Mouse (Mus musculus): Measurements from ENCODE around the gene Akap17b.
A peak's percentile ranks its signal among the peaks of the same experiment; 100 is the strongest.

The Akap17b gene

DNA sequence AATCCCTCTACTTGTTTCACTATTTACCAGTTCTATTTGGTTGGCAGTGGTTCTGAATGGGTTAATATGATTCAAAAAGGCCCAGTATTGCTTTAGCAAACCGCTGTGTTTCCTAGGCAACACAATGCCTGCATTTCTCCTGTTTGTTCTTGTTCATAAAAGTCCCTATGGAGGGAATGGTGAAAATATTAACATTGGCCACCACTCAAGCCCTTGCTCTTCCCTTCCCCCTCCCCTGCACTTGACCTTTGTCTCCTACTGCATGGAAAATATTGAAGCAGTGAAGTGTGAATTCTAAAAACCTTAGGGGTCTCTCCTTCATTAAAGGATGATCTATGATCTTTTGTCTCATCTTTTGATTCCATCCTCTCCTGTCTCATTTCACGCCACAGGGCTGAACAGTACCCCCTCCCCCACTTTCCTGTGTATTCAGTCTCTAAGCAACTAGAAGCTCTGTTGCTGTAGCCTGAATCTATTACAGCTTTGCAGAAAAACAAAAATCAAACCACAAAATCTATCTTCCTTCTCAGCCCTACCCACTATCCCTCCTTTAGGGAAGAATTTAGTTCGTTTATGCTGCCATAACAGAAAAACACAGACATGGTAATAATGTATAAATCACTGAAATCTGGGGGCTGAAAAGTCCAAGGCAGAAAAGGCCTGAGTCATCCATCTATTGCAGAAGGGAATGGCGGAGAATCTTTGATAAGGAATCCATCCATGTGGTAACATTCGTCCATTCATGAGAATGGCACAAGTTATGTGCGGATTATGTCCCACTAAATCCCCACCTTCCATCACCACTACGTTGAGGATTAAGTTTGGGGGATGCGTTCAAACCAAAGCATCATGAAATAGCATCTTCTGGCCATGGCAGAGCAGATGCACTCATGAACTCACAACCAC, 57.6 kb downstream of the Akap17b start:
- DNase-seq (ENCODE audit: low spot score): no peak

DNA sequence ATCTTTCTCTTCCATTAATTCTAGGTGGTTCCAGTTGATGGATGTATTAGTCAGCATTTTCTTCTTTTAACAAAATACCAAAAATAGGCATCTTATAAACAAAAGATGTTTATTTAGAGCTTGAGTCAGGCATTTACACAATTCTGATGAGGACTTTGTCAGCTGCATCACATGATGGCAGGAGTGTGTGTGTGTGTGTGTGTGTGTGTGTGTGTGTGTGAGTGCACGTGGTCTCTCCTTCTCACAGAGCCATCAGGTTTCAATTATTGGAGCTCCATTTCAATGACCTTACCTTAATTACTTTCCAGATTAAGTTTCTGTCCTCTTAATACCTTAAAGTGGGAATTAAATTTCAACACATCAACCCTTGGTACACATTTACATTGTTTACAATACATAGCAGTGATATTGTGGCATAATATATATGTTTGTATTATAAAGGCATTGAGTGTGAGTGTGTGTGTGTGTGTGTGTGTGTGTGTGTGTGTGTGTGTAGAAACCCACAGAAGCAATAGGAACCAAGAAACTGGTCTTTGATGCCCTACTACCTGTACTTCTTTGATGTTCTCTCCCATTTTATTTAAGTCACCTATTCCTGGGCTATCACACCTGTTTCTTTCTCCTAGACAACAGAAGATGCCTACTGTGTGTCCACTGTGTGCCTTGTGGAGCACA, 58.4 kb downstream of the Akap17b start:
- no peak for DNase-seq (ENCODE audit: low spot score)

- DNase-seq (ENCODE audit: low spot score): no peak
Observed at GRCm38 (mm10) chrX:36562079-36562478, 83.1 kb downstream of the Akap17b start.

- peak; percentile 10 for DNase-seq (ENCODE audit: low spot score)
Observed at GRCm38 (mm10) chrX:36561650-36562049, 83.5 kb downstream of the Akap17b start.

- no peak for DNase-seq (ENCODE audit: low spot score)
Observed at GRCm38 (mm10) chrX:36560170-36560569, 85.0 kb downstream of the Akap17b start.
